Mouse (Mus musculus) regulatory T cell (primary cell): Measurements from ENCODE around the gene Bcap29.
"Not testable (repeated sequence)": the region's sequence is repeated elsewhere in the genome, so short reads cannot be mapped to it uniquely, and the experiment has no call there.

ENCODE experiments used
- in situ Hi-C: fragments of 300-600 bp; cut with MboI, MseI; formaldehyde crosslinking; loops from one replicate; pipeline ENCODE4 v1.15.1; 2025; ENCODE audit warnings: high pct_unique_total_duplicates

Bcap29 gene

GRCm38 (mm10) chr12:31634343-31635239 lies at the start of gene Bcap29:
Bcap29 (minus strand) TSS chr12:31634658.
- in situ Hi-C loops = loop anchor here (5.0 kb wide), 1 partner anchor 137 kb away; the partner anchor contains the start of gene Cbll1

GRCm38 (mm10) chr12:31667187-31667586 lies 32.7 kb upstream of the Bcap29 start:
- in situ Hi-C loops = no loop called here

GRCm38 (mm10) chr12:31665999-31666398 lies 31.5 kb upstream of the Bcap29 start:
- in situ Hi-C loops = no loop called here

GRCm38 (mm10) chr12:31656841-31657240 lies 22.4 kb upstream of the Bcap29 start:
- in situ Hi-C loops = loop anchor here (10.0 kb wide), 2 partner anchors 288 to 742 kb away; partner anchors contain the start of genes Acp1 and Sh3yl1

GRCm38 (mm10) chr12:31654965-31655477 lies 20.6 kb upstream of the Bcap29 start:
- in situ Hi-C loops = loop anchor here (10.0 kb wide), 2 partner anchors 290 to 740 kb away; partner anchors contain the start of genes Acp1 and Sh3yl1

GRCm38 (mm10) chr12:31654197-31654964 lies 19.9 kb upstream of the Bcap29 start, which contains the start of the genes Dus4l and Cog5:
Dus4l (minus strand) TSS chr12:31654826.
Cog5 (plus strand) TSS chr12:31654869.
- in situ Hi-C loops = loop anchor here (10.0 kb wide), 2 partner anchors 290 to 740 kb away; partner anchors contain the start of genes Acp1 and Sh3yl1

GRCm38 (mm10) chr12:31653611-31654010 lies 19.2 kb upstream of the Bcap29 start:
- in situ Hi-C loops = loop anchor here (10.0 kb wide), 2 partner anchors 291 to 739 kb away; partner anchors contain the start of genes Acp1 and Sh3yl1

- in situ Hi-C loops = no loop called here
Measured at GRCm38 (mm10) chr12:31635240-31635607, 766 bp upstream of the Bcap29 start.

GRCm38 (mm10) chr12:31633970-31634342 lies 502 bp downstream of the Bcap29 start:
- in situ Hi-C loops = loop anchor here (5.0 kb wide), 1 partner anchor 137 kb away; the partner anchor contains the start of gene Cbll1

- in situ Hi-C loops = not testable (repeated sequence)
Measured at GRCm38 (mm10) chr12:31628396-31628795, 6.1 kb downstream of the Bcap29 start.

GRCm38 (mm10) chr12:31625016-31625415 lies 9.4 kb downstream of the Bcap29 start:
- in situ Hi-C loops = no loop called here

GRCm38 (mm10) chr12:31620106-31620505 lies 14.4 kb downstream of the Bcap29 start:
- in situ Hi-C loops = no loop called here

GRCm38 (mm10) chr12:31613353-31613752 lies 21.1 kb downstream of the Bcap29 start:
- in situ Hi-C loops = no loop called here

- in situ Hi-C loops = no loop called here
Measured at GRCm38 (mm10) chr12:31608138-31608537, 26.3 kb downstream of the Bcap29 start.

- in situ Hi-C loops = no loop called here
Measured at GRCm38 (mm10) chr12:31604894-31605293, 29.6 kb downstream of the Bcap29 start.

- in situ Hi-C loops = no loop called here
Measured at GRCm38 (mm10) chr12:31603586-31603985, 30.9 kb downstream of the Bcap29 start.

GRCm38 (mm10) chr12:31594296-31594695 lies 40.2 kb downstream of the Bcap29 start:
- in situ Hi-C loops = no loop called here

GRCm38 (mm10) chr12:31592011-31592410 lies 42.4 kb downstream of the Bcap29 start:
- in situ Hi-C loops = no loop called here

GRCm38 (mm10) chr12:31583726-31584125 lies 50.7 kb downstream of the Bcap29 start:
- in situ Hi-C loops = no loop called here

- in situ Hi-C loops = no loop called here
Measured at GRCm38 (mm10) chr12:31582081-31582480, 52.4 kb downstream of the Bcap29 start.

GRCm38 (mm10) chr12:31581319-31581810 lies 53.1 kb downstream of the Bcap29 start:
- in situ Hi-C loops = no loop called here
